Mouse (Mus musculus) ES-Bruce4 (cell line): Measurements from ENCODE around the gene Poglut1.

Source experiments
- EP300 ChIP-seq: IDR thresholded peaks from 2 replicates; pipeline ENCODE4 v1.6.1; 2011; ENCODE audit warnings: low read depth, low read length; ENCODE audit not compliant: insufficient read depth
- POLR2A ChIP-seq: IDR thresholded peaks from one replicate; pipeline ENCODE4 v1.8.1; 2011; ENCODE audit warnings: low read length; ENCODE audit not compliant: insufficient read depth

GRCm38 (mm10) chr16:38555988-38556387 is 5.9 kb upstream of the Poglut1 start:
- TF ChIP-seq POLR2A (no peak), EP300 (no peak)
